Mouse (Mus musculus) yolk sac, embryonic 10.5 days (tissue): ENCODE results near the gene Fbxw10.

ENCODE experiments used
- DNase-seq: peaks from one replicate; pipeline ENCODE4 v3.0.0-alpha.2; 2017; ENCODE audit warnings: low spot score

The Fbxw10 gene

DNA sequence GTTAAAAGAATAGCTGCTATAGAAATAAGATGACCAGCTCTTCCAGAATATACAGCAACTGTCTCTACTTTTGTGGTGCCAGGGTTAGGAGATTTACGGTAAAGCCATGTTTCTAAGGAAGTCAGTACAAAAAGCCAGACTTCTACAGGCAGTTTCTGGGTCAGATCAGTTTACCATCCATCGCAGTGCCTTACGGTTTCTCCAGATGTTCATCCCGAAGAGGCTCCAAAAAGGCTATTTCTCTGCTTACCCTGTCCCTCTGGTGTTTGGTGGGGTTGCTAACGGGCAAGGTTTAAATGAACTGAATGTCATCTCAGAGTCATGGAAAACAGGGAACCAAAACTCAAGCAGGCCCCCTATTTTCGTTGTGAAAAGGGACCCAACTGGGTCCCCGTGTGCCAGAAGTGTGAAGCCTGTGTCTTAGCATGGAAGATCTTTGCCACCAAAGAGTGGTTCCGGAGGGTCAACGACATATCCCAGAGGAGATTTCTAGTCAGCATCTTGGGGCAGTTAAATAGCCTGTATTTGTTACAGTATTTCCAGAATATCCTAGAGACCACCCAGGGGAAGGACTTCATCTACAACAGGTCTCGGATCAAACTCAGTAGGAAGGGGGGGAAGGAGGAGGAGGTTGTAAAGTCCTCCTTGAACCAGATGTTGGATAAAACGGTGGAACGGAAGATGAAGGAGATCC, at the start of gene Fbxw10:
Fbxw10 (plus strand) TSS at position 109 of the 694 bp plus-strand sequence.
- DNase-seq = peak; percentile 14

DNA sequence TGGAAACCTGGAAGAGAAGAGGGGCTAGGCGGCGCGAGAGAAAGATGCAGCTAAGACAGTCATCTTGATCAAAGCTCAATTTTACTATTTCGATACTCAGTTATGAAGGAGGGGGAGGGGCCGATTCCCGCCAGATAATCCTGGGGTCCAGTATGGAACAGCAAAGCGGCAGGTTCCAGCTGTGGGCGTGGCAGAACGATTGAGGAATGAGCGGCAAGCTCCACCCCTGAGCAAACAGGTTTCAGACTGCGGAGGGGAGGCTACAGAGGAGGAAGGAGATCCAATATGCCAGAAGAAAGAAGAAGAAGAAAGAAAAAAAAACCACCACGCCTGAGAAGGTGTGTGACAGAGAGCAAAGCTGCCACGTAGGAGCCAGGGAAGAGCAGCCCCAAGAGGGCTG, 42.8 kb upstream of the Fbxw10 start:
- no peak for DNase-seq

DNA sequence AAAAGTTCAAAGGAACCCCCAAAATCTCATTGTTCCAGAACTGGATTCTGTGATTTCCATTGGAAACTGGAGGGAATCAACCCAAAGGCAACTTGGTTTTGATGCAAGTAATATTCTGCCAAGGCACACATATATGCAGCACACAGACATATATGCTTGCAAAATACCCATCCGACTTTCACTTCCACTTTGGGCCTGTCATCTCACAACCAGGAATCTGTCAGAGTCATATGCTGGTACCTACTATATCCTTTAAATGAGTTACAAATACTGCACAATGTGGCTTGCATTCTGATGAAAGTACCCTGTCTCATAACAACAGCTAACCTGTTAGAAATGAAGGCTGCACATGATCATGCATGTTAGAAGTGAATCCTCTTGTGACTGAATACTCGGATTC, 38.9 kb upstream of the Fbxw10 start:
- DNase-seq = no peak

DNA sequence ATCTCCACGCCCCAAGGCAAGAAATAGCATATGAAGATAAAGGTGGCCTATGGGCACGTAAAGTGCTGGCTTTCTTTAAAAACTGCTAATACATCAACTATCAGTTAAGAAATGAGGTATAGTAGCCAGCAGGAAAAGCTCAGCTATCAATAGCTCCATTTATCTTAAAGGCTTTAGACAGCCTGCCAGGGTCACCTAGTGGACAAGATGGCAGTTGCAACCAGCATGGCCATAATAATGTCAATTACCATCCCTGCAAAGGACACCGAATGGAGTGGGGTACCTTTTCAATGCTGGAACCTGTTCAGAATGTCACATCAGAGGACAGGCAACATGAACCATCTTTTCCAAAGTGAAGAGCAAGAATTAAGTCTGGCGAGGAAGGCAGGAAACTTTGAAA, 37.7 kb upstream of the Fbxw10 start:
- DNase-seq = no peak

DNA sequence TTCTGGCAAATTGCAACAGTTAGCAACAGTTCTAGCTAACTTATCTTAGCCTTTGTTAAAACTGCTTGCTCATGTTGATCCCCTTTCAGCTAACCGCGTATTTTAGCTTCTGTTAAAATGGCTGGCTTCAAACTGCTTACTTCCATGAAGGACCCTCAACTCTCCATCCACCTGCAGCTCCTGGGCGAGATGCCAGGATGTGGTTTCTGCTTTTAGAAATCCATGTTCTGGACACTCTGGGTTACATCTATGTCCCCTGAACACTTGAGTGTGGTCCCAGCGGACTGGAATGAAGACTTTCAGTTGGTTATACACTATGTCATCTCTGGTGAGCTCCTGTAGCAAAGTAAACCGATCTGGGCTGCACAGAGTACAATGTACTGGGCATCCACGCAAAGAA, 34.6 kb upstream of the Fbxw10 start:
- DNase-seq = no peak

DNA sequence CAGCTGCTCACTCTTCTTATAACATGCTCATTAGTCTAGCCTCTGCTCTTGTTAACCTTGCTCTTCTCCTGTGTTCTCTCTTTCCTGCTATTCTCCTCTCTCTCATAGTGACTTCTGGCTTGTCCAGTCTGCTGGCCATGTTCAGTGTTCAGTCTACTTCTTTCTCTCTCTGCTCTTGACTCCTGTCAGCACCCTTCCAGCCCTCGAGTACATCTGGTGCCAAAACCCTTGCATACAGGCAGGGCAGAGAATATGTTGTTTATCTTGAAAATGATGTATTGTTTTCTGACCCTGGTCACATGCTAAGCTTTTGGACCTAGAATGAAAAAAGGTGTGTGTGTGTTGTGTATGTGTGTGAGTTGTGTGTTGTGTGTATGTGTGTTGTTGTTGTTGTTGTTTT, 33.4 kb upstream of the Fbxw10 start:
- no peak for DNase-seq

DNA sequence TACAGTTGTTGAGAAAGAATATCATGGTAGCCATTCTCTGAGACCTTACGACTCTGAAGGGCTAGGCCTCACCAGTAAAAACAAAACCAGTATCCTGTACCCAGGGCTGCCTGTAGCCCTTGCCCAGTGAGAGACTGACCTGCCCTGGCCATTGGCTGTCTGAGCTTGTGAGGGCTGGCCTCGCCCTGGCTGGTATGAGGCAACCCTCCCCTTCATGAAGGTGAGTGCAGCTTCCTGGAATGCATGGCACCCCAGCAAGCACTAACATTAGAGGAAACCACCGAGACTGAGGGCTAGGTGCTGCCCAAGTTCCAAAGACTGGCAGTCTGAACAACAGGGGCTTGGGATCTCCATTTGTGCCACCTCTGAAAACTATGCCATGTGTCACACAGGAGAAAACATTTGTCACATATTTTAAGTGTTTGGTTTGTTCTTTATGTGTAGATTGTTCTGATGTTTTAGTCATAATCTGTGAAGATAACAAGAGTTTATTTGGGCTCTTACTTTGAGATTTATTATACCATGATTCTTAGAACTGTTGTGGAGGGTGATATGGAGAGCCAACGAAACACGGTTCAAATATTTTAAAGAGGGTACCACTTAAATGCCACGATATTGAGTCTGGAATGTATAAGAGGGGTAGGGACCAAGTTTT, 32.8 kb upstream of the Fbxw10 start:
- no peak for DNase-seq

DNA sequence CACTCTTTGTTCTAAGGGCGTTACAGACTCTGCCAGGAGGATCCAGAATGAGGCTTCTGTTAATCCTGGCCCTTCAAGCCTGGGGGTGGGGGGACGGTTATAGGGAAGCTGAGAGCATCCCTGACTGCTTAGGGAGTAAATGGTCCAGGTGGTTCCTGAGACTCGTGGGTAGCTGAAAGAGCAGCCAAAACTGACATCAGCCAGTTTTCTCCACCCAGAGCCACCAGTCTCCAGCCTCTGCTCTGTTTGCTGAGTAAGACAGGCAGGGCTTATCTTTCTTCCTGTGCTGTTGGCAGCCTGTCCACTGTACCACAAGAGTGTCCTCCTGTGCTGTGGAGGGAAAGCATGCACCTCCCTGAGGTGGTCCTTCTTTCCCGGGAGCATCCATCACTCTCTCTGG, 32.2 kb upstream of the Fbxw10 start:
- no peak for DNase-seq

DNA sequence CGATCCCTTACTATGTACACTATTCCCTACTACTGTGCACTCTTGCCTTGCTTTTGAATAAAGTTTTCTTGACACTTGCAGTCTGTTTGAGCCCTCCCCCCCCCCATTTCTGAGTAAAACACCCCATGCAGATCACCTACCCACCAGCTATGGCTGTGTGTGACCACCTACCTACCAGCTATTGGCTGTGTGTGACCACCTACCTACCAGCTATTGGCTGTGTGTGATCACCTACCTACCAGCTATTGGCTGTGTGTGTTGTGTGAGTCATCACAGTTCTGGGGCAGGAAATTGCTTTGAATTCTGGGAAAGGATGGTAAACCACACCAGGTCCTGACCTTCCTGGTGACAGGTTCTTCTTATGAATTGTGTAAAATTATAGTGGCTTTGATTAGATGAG, 31.4 kb upstream of the Fbxw10 start:
- no peak for DNase-seq

DNA sequence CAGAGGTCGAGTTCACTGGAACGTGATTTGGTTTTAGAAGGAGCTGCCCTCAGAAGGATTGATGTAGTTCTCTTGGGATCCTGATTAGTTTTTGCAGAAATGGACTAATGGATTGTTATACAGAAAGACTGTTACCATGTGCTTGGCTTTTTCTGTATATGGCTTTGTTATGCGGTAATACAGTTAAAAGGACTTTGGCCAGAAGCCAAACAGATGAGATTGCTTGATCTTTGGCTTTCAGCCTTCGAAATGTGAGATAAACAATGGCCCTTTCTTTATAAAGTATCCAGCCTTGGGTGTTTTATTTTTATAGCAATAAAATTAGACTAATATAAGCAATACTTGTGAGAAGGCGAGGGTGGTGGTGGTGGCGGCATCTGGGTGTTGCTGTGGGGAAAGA, 30.3 kb upstream of the Fbxw10 start:
- DNase-seq = no peak

DNA sequence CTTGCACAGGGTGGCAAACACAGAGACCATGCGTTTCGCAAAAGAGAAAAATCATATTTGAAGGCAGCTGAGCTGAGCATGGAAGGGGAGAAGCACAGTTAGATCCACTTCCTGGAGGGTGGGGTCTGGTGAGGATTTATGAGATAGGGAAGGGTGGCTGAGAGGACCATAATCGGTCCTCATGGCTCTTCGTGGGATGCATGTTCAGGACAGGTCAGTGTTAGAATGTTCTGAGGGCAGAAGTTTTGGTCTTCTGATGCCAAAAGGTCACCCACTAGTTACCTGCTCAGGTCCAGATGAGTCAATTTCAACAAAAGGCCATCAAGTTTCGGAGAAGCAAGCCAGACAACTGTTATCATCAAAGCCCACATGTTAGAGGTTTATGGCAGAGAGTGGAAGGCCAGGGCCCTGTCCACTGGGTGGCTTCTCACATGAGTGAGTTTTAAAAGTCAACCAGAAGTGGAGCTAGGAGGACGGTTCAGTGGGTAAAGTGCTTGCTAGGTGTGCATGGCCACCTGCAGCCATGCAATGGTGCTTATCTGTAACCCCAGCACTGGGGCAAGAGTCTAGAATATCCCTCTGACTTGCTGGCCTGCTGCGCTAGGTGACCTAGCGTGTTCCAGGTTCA, 27.7 kb upstream of the Fbxw10 start:
- DNase-seq = no peak

DNA sequence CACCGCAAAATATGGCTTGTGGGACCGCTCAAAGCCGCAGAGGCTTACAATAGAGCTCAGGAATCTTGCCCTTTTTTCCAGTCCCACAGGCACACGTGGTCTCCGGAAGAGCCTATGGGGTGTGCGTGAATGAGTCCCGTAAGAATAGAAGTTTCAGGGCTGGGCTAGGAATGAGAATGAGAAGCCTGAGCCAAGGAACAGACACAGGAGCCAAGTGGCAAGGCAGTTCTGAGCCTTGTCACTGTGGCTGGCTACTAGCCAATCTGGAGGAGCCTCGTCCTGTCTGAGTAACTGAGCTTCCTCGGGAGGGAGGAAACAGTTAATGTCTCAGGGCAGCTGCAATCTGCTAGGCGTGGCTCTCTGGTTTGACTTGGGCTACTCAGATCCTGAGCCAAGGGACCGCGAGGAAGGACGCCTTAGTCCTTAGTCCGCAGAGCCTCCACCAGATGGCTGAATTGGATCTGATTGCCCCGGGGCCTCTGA, 26.8 kb upstream of the Fbxw10 start, which contains the start of gene Trim16:
Trim16 (plus strand) TSS at position 173 of the 483 bp plus-strand sequence.
- no peak for DNase-seq

DNA sequence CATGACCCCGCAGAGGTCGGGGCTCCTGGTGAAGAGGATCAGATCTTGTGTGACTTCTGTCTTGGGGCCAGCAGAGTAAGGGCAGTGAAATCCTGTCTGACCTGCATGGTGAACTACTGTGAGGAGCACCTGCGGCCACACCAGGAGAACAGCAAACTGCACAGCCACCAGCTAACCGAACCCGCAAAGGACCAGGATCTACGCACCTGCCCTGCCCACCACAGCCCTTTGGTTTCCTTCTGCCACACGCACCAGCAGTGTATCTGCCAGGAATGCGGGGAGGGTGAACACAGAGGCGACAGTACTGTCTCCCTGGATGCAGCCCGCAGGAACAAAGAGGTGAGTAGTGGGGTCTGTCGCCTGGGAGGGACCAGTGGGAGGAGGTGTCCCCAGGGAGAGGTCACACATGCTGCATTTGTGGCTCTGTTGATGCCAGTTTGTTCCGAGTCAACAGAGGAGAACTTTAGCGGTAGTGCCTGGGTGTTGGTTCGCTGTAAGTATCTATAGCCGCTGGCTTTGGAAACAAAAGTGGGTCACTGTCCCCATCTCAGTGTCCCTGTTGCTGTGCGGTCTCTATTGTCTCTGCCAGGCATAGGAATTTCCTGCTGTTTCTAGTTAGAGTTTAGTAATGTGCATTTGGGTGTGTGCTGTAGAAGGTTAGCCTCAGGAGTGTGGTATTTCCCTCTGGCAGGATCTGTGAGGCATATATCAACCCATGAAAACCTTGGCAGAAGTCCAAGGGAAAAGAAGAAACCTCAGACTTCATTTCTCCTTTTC, 26.0 kb upstream of the Fbxw10 start:
- no peak for DNase-seq

DNA sequence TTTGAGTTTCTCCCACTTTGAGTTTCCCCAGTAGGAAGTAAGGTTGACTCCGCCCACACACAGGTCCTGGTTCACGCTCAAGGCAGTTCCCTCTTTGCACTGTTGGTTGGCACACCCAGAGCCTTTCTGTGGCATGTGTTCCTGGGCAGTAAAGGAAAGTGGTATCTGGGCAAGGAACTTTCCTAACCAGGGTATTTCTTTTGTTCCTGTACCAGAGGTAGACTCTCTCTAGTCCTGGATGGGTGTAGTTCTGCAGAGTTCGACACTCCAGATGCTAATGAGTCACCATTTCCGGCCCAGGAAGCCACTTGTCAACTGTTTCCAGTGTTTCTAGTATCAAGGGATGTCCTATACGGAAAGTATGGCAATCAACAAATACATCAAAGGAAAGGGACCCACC, 25.0 kb upstream of the Fbxw10 start:
- no peak for DNase-seq

DNA sequence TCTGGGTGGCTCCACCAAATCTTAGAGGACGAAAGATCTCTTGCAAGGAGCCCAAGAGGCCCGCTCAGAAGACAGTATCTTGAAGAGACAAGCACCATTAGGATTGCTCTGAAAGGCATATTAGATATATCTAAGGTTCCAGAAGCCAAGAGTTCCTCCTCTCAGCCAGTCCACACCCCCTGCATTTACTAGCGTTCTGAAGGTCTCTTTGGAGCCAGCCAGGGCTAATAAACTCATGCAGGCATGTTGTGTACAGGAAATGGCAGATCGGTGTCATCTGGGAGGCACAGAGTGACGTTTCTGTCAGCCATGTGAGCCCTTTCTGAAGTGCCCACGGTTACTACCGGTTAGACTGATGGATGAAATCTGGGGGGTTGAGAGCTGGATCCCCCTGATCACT, 22.7 kb upstream of the Fbxw10 start:
- no peak for DNase-seq

DNA sequence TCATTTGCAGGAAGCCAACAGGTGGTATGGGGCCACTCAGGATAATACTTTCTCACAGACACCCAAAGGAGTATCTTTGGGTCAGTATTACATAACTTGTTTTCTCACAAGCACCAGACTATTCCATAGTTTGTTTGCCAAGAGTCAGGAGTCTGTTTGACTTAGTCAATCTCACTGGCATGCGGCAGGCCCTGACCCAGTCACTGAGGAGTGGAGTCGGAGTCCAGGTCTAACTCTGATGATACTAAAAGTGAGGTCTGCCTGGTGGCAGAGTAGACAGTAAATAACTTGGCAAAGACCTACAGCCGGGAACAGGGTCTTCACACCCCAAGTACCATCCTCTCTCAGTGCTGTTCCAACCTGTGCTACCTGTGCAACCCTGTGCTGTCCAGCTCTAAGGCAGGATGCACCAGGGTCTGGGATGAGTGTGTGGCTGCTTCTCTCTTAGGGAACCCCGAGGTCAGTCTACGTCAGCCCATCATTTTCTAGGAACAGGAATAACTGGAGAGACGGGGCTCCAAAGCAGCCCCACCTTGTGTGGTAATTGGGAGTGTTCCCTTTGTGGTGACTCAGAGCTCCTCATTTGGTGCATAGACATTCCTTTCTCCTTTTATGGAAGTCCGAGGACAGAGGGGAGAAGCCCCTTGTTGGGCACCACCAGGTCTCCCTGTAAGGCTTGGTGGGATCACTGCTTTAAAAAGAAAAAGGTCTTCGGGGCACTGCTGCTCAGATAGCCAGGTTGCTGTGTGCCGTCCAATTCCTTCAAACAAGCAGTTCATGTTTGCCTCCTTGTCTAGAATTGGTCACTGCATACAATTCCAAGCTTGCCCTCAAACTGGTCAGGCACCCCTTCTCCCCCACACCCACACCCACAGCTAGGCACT, 21.4 kb upstream of the Fbxw10 start:
- DNase-seq = peak; percentile 55

DNA sequence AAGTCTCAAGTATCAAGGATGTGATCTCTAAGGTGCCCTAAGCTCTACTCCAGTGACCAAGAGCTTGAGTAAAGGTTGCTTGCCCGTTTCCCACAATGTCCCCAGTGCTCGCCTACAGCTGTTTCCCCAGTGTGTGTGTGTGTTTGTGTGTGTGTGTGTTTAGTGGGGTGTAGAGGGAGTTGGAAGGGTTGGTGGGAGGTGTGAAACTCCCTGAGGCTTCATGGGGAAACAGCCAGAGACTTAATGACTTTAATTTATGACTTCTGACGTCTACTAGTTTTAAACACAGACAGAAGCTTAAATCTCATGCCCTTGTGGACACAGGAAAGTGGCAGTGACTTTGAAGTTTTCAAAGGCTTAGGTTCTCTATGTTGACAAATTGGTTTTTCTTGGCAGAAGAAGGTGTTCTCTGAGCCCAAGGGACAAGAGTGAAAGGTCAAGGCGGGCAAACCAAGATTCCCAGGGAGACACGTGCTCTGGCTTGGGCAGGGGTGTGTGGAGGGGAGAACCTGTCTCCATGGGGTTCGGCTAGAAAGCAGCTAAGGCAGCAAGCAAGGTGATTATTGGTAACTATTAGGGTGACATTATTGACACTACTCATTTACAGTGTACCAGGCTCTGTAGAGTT, 20.6 kb upstream of the Fbxw10 start:
- DNase-seq = no peak

DNA sequence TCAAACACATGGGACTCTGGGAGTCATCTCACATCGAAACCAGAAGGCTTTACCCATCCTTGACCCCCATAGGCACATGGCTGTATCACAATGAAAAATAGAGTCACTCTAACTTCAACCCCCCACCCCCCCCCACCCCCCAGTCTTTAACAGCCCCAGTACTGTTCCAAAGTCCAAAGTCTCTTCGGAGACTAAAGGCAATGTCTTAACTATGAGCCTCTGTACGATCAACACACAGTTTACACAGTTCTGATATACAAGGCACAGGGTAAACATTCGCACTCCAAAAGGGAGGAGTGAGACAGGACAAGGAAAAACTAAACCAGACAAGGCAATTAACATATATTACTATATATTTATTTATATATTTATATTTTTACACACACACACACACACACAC, 19.7 kb upstream of the Fbxw10 start:
- no peak for DNase-seq

DNA sequence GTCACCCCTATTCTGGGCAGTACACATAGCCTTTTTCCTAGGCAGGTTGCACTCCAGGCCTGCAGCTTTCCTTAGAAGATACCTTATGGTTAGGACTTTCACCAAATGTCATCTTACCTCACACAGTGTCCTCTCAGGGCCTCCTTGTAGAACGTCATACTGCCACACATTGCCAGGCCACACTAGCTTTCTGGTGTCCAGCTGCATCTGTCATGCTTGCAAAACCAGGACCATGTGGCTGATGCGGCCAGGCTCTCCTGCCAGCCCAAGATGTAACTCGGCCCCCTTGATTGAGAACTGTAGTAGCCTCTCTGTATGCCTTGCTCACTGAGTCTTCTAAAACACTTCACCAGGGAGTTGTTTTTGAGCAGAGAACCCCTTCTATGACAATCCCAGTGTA, 19.0 kb upstream of the Fbxw10 start:
- no peak for DNase-seq

DNA sequence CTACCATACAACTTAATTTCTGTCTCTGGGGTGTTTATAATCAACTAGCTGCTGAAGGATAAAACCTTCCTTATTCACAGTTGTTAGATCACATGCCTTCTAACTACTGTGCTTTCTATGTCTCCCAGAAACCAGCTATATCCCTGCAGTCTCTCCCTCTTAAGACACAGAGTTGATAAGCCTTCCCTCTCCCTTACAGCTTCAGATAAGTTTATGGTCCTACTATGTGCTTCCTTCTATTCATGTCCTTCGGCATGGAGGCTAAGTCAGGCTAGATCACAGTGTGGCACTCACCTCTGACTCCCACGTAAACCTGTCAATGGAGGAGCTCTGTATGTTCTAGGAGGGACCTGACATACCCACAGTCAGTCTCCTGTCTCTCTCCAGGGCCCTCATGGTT, 16.5 kb upstream of the Fbxw10 start:
- DNase-seq = no peak

DNA sequence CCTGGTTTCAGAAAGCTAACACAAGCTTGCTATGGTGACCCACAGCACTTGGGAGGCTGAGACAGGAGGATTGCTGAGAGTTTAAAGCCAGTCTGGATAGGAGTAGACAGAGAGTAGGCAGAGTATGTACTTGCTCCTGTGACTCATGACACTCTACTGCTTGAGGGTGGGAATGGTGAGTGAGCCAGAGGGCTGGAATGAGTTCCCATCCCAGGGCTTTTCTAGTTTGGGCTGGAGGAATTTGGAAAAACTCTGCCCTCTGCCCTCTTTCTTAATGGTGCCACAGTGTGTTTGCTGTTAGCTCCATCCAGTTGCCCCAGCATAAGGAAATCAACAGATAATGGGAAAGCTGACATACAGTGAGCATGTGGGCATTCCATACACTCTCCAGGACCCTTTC, 15.0 kb upstream of the Fbxw10 start:
- no peak for DNase-seq
